In the genomic region with DNA sequence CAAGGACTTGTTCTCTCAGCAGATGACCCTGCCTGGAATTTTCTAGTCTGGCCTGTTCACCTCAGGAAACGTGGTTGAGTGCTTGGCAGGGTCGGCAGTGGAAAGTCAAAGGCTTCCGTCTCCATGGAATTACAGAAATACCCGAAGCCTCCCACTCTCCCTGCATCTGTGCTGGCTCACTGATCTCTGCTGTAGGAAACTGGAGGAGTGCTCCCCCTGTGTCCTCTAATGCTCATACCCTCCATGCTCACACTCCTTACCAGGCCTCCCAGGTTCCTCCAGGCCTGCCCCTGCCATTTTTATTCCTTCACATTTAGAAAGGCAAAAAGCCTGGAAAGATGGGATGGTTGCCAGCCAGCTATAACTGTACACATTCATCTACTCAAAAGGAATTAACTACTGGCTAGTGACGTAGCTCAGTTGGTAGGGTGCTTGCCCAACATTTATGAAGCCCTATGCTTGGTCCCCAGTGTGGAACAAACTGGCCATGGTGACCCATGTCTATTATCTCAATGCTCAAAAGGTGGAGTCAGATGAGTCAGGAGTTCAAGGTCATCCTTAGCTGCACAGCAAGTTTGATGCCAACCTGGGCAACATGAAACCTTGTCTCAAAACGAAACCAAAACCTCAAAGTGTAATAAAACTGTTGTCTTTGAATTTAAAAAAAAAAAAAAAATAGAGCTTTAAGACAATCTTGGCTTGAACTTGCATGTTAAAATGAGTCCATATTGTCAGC, we compare ENCODE assay signal across 8 mouse cellular contexts. TPM values are rescaled to one million over a fixed set of nuclear protein-coding genes. Genes with fewer than 3 reads are reported as not detected.
DNase-seq lines count a peak whose midpoint lies in the region; ATAC-seq lines count a peak whose summit lies in the region.

No protein-coding gene starts in this region.

- H3K4me1 ChIP-seq in heart, embryonic 10.5 days = peaks cover 24% of the 10 kb centered on the region

- no peak for DNase-seq in frontal cortex, postnatal 25 days (ENCODE audit: low spot score in 2 of 2)
- peak; percentile 23 for DNase-seq in A20 (ENCODE audit: low read depth, low spot score)
- no peak for DNase-seq in heart, embryonic 10.5 days (ENCODE audit: low spot score)
- DNase-seq in kidney, postnatal 25 days = peak; percentile 54 to 69
- DNase-seq in right cerebral cortex, postnatal 36 days (ENCODE audit: low spot score in 2 of 2) = no peak
- DNase-seq in natural killer cell, adult 2 months (ENCODE audit: low spot score in 2 of 2) = no peak
- DNase-seq in testis, postnatal 10 days (ENCODE audit: low spot score) = no peak

- peak overlapping the region; percentile 63; the same call in 1 of the 2 replicates for H3K27ac ChIP-seq in heart, embryonic 10.5 days

- ATAC-seq in frontal cortex, adult (ENCODE audit: low TSS enrichment) = peak; percentile 42; the same call in 1 of the 2 replicates

- H3K36me3 ChIP-seq in heart, embryonic 10.5 days = no peaks in the 10 kb centered on the region

- no peaks in the 10 kb centered on the region for H3K27me3 ChIP-seq in heart, embryonic 10.5 days (ENCODE audit: insufficient read depth, poor library complexity, severe bottlenecking)

- 59% methylated on average over 6 of the region's 6 CpGs for WGBS in heart, embryonic 10.5 days

- H3K4me3 ChIP-seq in heart, embryonic 10.5 days = no peak overlapping the region

- no peaks in the 10 kb centered on the region for H3K9me3 ChIP-seq in heart, embryonic 10.5 days

RNA-seq across cellular contexts. Expression of gene Sh2d6, which starts 10.7 kb away (rescaled TPM):
- 0.15 TPM in 1 of 2 replicates, not detected in the other for polyA plus RNA-seq in heart, embryonic 10.5 days (2016; fragmentation: Nextera tagmentation; extraction: Ambion mirVana)

RNA-seq across cellular contexts. Expression of gene Capg, which starts 33.3 kb away (rescaled TPM):
- polyA plus RNA-seq in heart, embryonic 10.5 days (2016; fragmentation: Nextera tagmentation; extraction: Ambion mirVana) = 23.2 and 23.8 TPM in 2 replicates

Comparison
In these comparisons a context has a peak if more than half of its experiments do, and no peak if none do; other contexts are left out.
1. DNase-seq: peak in A20 (single experiment) and kidney, postnatal 25 days (2 of 2); none in frontal cortex, postnatal 25 days (0 of 2), heart, embryonic 10.5 days (single experiment), right cerebral cortex, postnatal 36 days (0 of 2), natural killer cell, adult 2 months (0 of 2) and testis, postnatal 10 days (single experiment).